Mouse (Mus musculus): ENCODE results near the gene Vmp1.

The Vmp1 gene

GRCm38 (mm10) chr11:86683395-86684125 lies at the start of gene Vmp1, which contains the start of gene Ptrh2:
TSS of gene Vmp1 (minus strand) at chr11:86683836.
TSS of gene Ptrh2 (plus strand) at chr11:86683985.
- DNase-seq (ENCODE audit: low read depth, low spot score): peak; percentile 96

DNA sequence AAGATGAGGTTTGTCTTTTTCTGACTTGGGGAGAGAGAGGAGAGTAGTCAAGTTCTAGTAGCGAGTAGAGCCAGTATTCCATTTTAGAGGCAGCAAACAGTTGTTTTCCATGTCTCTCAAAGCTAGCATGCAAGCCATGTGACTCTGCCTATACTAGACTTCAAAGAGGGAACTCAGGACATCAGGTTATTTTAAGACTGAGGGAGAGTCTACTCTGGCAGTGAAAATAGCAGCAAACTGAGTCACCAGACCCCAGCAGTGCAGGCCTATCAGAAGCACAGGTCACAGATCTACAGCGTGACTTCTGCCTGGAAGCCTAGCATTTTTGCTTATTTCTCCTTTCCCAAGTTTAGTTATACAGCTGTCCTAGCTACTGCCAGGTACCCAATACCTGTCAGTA lies 47.8 kb upstream of the Vmp1 start:
- no peak for DNase-seq (ENCODE audit: low read depth, low spot score)

DNA sequence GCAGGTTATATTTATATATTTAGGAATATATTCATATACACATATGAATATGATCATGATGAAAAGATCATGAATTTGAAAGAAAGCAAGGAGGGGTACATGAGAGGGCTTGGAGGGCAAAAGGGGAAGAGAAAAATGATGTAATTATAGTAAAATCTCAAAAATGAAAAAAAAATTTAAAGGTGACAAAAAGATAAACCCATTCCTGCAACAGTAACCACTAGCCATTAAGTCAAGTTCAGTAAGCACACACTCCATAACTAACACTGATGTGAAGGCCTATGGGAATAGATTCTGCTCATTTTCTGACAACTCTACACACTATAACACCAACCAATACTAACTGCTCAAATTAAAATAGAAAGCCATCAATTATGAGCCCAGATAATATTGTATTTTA lies 42.0 kb upstream of the Vmp1 start:
- DNase-seq (ENCODE audit: low read depth, low spot score): no peak

DNA sequence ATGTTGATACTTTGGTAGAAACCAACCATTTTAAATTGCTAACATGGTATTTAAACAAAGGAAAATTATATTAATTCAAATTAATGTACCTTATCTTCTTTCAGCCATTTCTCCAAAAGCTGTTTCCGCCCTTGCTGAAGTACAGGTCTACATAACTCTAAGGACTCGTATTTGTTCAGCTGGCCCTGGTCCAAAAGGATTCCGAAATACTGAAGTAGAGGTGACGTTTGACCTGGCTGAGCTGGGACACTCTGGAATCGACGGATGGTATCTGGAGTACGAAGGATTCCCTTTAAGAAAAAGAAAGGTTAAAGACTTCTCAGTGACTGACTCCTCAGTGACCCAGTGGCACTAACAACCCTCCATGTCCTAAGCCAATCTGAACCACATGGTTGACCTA lies 41.3 kb upstream of the Vmp1 start:
- DNase-seq (ENCODE audit: low read depth, low spot score): no peak

GRCm38 (mm10) chr11:86724004-86724403 lies 40.4 kb upstream of the Vmp1 start:
- DNase-seq (ENCODE audit: low read depth, low spot score): no peak

GRCm38 (mm10) chr11:86719390-86719789 lies 35.8 kb upstream of the Vmp1 start:
- no peak for DNase-seq (ENCODE audit: low read depth, low spot score)

DNA sequence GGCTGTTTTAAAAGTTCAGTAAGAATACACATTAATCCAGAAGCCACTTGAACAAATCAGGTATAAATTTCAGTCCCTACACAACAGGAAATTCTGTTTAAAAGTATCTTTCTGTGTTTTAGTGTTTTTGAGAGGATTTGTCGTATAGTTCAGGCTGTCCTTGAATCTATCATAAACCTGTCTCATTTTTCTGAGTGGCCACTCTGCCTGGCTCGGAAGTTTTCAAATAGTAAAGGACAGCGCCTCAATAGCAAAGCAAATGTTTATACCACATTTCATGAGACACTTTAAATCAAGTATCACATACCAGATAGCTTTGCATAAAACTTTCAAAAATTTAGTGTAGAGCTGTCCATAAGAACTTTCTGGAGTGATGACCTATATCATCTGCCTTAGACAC lies 34.7 kb upstream of the Vmp1 start:
- no peak for DNase-seq (ENCODE audit: low read depth, low spot score)

- no peak for DNase-seq (ENCODE audit: low read depth, low spot score)
These were observed 33.9 kb upstream of the Vmp1 start for GRCm38 (mm10) chr11:86717306-86718065.

- no peak for DNase-seq (ENCODE audit: low read depth, low spot score)
These were observed 31.0 kb upstream of the Vmp1 start for GRCm38 (mm10) chr11:86714606-86715005.

- DNase-seq (ENCODE audit: low read depth, low spot score): no peak
These were observed 17.5 kb upstream of the Vmp1 start for GRCm38 (mm10) chr11:86701151-86701550.

DNA sequence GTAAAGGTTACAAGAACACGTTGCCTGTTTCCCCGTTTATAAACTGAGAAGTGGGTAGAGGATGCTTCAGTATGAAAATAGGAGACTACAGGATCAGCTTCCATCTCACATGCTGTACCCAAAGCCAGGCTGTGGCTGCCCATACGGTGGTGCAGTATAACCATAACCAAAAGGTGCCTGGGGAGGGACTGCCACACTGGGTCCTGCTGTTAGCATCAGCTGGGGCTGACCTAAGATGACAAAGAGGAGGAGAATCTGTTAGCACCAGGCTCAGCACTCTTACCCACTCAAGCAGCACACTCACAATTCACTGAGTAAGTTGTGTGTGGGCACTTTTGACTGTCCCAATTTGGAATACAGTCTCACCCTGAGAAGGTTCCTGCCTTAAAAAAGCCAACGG lies 11.8 kb upstream of the Vmp1 start:
- no peak for DNase-seq (ENCODE audit: low read depth, low spot score)

DNA sequence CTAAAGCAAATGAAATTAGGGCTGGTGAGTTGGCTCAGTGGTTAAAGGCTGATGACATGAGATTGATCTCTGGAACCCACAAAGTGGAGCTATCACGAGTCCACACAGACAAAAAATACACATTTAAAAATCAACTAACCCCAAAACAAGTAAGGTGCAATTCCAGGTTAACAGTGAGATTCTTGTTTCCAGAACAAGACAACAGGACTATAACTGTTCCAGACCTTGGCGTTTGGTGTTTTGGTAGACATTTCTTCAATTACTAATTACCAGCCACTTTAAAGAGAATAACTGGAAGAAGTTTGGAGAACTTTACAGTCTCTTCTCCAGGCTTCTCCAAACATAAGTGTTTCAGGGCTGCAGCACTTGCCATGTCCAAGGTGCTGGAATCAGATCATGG lies 8.9 kb upstream of the Vmp1 start:
- no peak for DNase-seq (ENCODE audit: low read depth, low spot score)

GRCm38 (mm10) chr11:86691956-86692355 lies 8.3 kb upstream of the Vmp1 start:
- DNase-seq (ENCODE audit: low read depth, low spot score): no peak

DNA sequence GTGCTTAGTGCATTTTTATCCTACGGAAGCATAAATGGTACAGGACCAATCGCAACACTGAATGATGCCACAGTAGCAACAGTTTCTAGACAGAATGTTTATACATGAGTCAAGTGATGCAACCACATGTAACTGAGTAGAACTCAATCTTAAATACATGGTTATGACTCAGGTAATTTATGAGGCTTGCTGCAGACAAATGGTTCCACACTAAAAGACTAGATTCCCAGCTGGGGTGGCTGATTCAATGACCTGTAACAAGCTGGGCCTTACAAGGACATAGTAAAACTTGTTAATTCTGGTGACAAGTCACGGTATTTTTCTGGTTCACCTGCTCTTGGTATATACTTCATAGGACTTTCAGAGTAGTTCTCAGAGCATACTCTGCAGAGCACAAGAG lies 7.8 kb upstream of the Vmp1 start:
- DNase-seq (ENCODE audit: low read depth, low spot score): no peak

- DNase-seq (ENCODE audit: low read depth, low spot score): no peak
These were observed 6.7 kb upstream of the Vmp1 start for GRCm38 (mm10) chr11:86690383-86690782.

GRCm38 (mm10) chr11:86685366-86685765 lies 1.7 kb upstream of the Vmp1 start:
- DNase-seq (ENCODE audit: low read depth, low spot score): no peak

GRCm38 (mm10) chr11:86684126-86685012 lies 733 bp upstream of the Vmp1 start:
- DNase-seq (ENCODE audit: low read depth, low spot score): no peak

GRCm38 (mm10) chr11:86682861-86683260 lies 775 bp downstream of the Vmp1 start:
- no peak for DNase-seq (ENCODE audit: low read depth, low spot score)

DNA sequence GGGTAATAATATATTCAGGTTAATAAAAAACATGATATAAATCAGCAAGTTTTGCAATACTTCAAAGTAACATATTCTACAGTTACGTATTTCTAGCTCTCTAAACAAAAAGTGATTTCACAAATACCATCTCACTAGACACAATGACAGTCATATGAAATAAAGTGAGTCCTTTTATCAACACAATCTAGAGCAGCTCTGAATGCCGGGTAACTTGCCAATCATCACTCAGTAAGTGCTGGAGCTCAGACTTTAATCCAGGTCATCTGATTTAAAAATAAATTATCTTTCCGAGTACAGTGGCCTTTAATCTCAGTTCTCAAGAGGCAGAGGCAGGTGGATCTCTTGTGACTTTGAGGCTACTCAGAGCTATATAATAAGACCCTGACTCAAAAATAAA lies 2.2 kb downstream of the Vmp1 start:
- DNase-seq (ENCODE audit: low read depth, low spot score): no peak

GRCm38 (mm10) chr11:86680729-86681128 lies 2.9 kb downstream of the Vmp1 start:
- no peak for DNase-seq (ENCODE audit: low read depth, low spot score)

DNA sequence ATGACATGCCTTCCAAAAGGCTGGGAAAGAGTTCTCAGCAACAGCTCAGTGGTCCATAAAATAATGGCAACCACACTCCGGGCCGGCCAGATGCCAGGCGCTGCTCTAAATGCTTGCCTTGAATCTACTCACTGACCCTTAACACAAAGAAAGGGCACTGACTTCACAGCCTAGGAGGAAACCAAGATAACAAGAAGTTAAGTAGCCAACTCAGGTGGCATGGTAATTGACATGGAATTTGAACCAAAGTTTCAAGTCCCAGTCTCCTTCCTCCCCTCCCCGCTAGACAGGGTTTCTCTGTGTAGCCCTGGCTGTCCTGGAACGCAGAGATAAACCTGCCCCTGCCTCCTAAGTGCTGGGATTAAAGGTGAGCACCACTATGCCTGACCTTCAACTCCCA lies 4.7 kb downstream of the Vmp1 start:
- no peak for DNase-seq (ENCODE audit: low read depth, low spot score)

- DNase-seq (ENCODE audit: low read depth, low spot score): no peak
These were observed 8.1 kb downstream of the Vmp1 start for GRCm38 (mm10) chr11:86675520-86675919.
